Mouse (Mus musculus) 3134 (cell line): Measurements from ENCODE around the gene 1700003E16Rik.

Experiments used
- DNase-seq: peaks from one replicate; pipeline ENCODE4 v3.0.0-alpha.2; 2011; ENCODE audit warnings: low spot score; ENCODE audit not compliant: insufficient read length; ENCODE audit errors: extremely low read depth

1700003E16Rik gene

DNA sequence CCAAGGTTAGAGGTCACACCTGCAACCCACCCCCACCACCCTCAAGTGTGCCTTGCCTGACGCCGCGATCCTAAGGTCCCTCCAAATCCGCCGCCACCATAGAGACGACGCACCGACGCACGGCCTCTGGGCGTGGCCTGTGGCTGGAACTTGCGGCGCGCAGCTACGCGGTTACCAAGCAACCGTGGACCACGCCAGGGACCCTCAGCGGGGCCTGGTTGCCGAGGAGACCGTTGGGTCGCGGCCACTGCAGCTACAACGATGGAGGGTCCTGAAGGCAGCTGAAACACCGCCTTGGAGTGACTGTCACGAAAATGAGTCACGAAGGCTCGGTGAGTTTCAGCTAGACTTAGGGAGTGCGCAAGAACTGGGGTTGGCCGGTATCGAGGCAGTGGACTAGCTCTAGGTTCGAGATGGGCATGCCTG is at the start of gene 1700003E16Rik, which contains the start of gene Wdr54:
1700003E16Rik (plus strand) TSS at position 146 of the 426 bp plus-strand sequence.
Wdr54 (minus strand) TSS at position 139 of the 426 bp plus-strand sequence.
- peak; percentile 84 for DNase-seq

DNA sequence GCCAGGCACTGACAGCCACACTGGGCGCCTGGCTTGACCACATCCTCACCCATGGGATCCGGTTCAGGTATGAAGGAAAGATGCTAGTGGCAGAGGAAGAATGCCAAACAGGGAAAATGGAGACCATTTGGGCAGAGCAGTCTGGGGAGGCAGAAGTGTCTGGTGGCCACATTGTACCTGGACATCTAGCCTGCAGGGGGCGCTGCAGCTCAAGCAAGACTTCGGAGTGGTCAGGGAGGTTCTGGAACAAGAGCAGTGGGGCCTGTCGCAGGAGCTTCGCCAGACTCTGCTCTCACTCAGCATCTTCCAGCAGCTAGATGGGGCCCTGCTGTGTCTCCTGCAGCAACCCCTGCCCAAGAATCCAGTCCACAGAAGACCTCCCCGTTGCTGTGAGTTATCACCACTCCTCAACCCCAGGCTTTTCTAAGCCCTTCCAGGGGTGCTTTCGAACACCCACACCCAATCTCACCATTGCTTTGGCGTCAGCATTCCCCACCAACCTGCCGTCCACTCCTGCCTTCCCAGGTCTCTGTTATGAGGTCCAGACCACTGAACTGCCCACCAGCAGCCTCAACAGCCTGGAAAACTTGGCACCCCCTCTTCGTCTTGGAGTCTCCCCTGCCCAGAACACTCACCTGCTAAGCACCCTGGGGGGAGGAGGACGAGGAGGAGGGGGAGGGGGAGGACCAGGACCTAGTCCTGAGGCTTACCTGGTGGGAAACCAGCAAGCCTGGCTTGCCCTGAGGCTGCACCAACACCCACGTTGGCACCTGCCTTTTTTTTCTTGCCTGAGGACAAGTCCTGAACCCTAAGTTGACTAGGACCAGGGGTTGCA is 48.4 kb upstream of the 1700003E16Rik start:
- DNase-seq, result peak; percentile 58

DNA sequence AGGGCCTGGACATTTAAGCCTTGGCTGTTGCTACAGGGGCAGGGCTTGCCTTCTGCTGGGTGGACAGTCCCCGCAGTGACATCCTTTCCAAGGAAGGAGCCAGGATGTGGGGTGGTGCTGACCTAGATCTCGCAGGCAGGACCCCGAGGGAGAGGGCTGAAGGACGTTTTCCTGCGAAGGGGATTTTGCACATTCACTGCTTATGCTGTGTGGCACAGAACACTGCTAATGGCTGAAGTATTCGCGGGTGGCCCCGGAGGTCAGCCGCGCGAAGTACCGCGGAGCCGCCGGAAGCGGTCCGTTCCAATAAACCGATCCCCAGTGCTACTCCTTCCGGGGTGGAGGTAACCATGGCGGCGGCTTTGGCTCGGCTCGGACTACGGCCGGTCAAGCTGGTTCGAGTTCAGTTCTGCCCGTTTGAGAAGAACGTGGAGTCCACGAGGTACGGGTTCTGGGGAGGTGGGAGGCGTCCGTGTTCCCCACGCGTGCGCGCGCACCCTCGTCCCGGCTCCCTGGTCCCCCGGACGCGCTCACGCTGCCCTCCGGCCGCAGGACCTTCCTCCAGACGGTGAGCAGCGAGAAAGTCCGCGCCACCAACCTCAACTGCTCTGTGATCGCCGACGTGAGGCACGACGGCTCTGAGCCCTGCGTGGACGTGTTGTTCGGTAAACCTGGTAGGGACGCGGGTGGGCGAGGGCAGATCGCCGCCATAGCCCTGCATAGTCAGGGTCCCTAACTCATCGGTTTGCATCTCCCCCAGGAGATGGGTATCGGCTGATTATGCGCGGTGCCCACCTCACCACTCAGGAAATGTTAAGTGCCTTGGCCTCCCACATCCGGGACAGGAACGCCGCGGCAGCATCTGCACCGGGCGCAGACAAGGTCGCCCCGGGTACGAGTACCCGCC is 47.2 kb upstream of the 1700003E16Rik start, which contains the start of gene Mrpl53:
Mrpl53 (plus strand) TSS at position 279 of the 907 bp plus-strand sequence.
- peak; percentile 85 for DNase-seq

DNA sequence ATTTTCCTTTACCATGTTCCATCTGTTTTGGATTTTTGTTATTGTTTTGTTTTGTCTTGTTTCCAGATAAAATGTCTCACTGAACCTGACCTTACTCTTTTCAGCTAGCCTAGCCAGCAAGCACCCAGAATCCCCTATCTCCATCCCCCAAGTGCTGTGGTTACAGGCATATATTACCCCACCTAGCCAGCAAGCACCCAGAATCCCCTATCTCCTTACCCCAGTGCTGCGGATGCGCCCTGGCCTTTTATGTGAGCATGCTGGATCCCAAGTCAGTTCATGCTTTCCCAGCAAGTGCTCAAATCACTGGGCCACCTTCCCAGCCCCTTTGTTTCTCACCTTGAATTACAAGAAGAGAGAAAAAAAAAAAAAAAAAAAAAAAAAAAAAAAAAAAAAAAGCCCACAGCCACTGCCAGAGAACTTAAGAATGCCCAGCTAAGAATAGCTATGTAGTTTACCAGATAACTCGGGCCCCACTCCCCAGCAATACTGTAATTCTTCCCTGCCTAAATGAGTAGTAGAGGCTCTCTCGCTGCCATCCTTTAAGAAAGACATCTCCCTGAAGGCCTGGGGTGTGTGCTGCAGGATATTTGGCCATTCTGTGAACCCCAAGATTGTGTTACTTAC is 44.6 kb upstream of the 1700003E16Rik start:
- no peak for DNase-seq

DNA sequence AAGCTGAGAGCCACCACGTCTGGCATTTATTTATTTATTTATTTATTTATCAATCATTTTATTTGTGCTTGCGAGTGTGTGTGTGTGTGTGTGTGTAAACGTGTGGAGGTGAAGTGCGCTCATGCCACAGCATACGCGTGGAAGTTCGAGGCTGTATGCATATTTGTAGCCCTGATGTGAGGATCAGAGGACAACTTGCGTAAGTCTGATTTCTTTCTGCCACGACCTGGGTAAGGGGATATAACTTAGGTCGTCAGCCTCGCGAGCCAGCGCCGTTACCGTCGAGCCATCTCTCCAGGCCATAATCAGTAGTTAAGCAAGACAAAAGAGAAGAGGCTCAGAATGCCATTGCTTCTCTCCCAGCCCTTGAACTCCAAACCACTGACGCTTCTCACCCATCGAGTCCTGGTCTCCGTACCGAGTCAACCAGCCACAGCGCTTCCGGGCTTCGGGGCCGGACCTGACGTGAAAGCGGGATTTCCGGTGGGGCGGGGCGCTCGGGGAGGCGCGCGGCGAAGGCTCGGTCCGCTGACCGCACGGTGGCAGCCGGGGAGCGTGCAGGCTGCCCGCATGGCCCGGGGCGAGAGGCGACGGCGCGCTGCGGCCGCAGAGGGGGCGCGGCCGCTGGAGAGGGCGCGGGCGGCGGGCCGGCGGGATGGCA is 41.1 kb upstream of the 1700003E16Rik start, which contains the start of gene Mogs:
Mogs (plus strand) TSS at position 486 of the 661 bp plus-strand sequence.
- peak; percentile 88 for DNase-seq

DNA sequence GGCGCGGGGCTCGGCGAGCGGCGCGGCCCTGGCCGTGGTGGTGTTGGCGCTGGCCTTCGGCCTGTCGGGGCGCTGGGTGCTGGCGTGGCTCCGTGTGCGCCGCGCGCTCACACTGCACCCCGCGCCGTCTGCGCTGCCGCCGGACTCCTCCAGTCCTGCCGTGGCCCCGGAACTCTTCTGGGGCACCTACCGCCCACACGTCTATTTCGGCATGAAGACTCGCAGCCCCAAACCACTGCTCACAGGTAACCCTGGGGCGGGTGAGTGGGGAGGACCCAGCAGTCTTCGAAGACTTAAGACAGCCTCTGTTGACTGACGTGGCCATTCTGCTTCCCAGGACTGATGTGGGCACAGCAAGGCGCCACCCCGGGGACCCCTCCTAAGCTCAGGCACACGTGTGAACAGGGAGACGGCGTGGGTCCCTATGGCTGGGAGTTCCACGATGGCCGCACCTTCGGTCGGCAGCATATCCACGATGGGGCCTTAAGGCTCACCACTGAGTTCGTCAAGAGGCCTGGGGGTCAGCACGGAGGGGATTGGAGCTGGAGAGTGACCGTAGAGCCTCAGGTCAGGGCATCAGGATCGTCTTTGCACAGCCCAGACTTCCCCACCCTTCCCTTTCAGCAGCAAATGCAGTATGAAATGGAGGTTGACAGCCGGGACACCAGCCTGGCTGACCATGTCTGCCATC is 40.4 kb upstream of the 1700003E16Rik start:
- DNase-seq, result peak; percentile 65

DNA sequence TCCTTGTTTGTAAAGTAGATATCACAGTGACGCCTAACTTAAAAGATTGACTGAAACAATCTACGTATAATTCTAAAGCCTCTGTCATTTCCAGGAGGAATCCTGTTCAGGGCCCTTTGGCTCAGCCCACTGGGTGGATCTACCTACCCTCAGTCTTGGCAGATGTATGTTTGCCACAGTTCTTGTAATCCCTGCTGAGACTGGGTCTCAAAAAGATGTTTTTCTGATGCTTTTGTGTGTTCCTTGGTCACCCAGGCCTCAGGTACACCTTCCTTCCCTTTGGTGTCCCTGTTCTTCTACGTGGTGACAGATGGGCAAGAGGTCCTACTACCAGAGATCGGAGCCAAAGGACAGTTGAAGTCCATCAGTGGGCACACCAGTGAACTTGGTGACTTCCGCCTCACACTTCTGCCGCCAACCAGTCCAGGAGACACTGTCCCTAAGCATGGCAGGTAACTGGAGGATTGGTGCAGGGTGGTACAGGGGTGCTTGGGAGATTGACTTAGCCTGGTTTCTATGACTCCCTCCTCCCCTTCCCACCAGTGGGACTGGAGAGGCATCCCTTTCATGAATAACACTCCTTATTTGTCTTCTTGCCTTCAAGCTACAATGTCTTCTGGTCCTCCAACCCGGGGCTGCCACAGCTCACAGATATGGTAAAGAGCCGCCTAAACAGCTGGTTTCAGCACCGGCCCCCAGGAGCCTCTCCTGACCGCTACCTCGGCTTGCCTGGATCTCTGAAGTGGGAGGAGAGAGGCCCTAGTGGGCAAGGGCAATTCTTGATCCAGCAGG is 39.6 kb upstream of the 1700003E16Rik start:
- DNase-seq, result no peak

DNA sequence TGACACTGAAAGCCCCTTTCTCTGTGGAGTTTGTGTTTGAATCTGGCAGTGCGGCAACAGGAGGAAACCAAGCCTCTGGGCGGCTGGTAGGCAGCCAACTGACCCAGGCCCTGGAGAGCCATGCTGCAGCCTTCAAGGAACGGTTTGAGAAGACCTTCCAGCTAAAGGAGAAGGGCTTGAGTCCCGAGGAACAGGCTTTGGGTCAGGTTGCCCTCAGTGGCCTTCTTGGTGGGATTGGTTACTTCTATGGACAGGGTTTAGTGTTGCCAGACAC is 39.1 kb upstream of the 1700003E16Rik start:
- DNase-seq, result no peak

DNA sequence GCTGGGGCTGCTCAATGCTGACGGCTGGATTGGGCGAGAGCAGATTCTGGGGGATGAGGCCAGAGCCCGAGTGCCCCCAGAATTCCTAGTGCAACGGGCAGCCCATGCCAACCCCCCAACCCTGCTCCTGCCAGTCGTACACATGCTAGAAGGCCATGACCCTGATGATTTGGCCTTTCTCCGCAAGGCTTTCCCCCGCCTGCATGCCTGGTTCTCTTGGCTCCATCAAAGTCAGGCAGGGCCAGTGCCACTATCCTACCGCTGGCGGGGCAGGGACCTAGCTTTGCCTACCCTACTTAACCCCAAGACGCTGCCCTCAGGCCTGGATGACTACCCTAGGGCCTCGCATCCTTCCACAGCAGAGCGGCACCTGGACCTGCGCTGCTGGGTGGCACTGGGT is 38.6 kb upstream of the 1700003E16Rik start:
- no peak for DNase-seq

DNA sequence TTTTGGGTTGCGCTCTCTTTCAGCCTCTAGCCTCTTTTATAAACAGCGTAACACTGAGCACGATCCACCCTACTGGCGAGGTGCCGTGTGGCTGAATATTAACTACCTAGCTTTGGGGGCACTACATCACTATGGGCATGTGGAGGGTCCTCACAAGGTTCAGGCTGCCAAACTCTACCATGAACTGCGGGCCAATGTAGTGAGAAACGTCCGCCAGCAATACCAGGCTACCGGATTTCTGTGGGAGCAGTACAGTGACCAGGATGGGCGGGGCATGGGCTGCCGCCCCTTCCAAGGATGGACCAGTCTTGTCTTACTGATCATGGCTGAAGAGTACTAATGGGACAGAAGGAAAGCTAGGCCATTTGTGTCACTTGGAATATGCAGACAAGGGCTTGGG is 37.8 kb upstream of the 1700003E16Rik start:
- DNase-seq, result no peak

DNA sequence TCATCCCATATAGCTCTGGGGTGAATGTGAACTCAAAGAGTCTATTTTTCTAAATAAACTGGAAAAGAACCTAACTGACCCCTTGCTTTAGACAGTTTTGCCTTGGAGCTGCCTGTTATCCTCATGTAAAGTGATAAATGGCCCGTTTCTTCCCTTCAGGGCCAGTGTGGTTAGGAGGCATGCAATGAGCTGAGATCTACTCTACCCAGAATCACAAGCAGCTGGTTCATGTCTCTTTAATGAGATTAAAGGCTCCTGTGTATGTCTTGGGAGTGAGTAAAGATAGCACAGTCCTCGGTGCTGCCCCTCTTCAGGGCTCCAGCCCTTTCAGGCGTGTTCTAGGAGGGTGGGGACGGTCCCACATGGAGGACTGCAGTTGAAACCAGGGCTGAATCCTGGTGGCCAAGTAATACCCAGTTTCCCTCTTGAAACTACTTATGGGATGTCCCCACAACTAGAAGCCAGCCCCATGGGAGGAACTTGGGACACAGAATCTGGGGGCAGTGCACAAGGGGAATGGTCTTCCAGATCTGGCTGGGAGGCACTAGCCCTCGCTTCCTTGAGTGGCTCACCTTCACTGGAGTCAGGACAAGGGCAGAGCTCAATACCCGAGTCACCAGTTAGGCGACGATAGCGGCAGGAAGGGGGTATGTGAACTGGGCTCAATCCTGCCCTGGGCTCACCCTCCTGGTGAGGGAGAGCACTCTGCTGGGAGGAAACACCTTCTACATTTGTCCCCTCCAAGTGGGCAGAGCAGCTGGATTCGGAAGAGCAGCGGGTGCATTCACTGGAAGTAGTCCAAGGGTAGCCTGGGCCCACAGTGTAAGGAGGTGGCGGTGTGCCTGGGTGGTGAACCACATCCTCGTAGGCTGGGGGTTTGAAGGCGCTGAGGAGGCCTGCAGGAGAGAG is 37.1 kb upstream of the 1700003E16Rik start:
- DNase-seq, result peak; percentile 49

DNA sequence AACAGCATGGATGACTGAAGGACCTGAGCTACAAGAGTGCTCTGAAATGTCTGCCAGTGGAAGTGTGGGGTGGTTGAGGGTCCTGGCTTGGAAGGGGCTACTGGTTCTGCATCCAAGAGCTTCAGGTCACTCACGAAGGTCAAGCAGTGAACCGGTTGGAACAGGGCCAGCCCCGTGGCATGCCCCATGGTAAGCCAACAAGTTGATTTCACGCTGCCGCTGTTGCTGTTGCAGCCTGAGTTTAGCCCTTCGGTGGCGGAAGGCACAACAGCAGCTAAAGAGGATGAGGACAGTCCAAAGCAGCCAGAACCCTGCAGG is 36.5 kb upstream of the 1700003E16Rik start:
- DNase-seq, result no peak

DNA sequence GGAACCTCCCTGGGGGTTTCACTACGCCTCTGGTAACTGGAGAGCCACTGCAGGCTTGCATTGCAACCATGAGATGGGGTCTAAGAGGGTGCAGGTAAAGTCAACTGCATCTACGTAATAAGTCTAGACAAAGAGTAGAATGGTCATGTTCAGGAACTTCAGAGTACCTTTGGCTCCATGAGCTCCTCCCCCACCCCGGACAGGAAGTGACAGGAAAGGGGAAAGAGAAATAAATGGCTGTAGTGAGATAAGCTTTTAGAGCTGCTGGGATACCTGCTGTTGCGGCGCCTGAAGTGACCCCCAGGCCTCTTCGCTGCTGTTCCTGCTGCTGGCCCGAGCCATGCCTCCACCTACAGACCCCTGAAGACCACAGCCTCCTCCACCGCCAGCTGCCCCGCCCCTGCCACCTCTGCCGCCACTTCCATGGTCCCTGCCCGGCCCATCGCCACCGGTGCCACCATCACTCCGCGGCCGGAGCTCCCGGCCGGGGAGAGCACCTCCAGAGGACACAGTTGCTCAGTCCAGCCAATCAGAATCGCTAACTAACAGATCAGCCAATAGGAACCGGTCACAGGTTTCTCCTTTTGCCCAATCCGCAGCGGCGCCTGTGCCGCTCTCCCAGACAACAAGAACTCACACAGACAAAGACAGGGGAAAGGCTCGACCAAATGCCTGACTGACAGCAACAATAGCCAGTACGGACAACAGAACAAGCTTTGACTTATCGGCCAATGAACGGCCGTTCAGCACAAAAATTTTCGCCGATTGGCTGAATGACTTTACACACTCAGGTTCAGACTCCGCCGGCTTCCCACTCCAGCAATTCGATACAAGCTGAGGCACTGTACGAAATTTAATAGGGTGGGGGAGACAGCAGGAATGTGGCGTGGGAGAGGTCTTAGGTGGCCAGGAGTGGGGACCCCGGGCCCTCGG is 35.0 kb upstream of the 1700003E16Rik start, which contains the start of gene Wbp1:
Wbp1 (minus strand) TSS at position 630 of the 933 bp plus-strand sequence.
- peak; percentile 92 for DNase-seq

DNA sequence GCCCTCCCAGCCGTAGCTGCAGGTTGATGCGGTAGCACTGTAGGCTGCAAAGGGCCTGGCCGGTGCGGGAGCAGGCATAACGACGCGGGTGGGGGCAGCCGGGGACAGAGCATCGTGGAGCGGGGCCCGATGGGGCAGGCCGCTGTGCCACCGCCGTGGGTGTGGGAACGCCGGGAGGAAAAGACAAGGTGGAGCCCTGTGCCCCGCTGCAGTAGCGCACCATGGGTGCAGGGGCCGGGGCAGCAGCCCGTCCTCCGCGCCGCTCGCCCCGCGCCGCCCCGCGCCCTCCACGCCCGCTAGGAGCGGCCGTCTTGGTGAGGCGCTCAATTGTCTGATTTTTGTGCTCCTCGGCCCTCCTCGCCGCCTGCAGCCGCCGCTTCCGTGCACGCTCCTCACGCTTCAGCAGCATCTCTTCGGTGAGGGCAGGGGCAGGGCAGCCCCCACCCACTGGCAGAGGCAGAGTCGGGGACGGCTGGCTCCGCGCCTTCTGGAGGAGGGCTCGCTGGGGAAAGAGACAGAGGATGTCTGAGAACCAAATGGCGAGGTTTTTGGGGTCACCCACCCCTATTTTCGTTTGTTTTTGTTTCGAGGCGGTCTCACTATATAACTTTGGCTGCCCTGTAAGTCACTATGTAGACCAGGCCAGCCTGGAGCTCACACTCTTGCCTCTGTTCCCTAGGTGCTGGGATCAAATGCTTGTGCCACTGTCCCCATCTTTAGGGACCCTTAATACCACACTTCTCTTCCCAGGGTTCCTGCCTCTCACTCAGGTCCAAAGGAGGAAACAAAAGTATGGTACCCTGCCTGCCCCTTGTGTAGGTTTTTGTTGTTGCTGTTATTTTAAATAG is 34.1 kb upstream of the 1700003E16Rik start:
- DNase-seq, result no peak

DNA sequence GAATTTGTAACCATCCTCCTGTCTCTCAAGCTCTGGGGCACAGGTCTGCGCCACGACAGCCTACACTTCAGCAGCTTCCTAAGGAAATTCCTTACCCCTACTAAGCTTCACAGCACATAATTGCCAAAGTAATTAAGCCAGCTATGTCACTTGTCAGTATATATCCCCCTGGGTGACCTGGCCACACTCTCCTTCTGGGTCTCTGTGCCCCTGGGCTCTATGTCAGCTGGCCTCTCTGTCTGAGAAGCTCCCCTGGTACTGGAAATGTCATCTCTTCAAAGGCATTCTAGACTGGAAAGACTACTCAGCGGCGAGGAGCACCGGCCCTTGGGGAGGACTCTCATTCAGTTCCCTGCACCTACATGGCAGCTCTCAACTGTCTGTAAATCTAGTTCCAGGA is 33.2 kb upstream of the 1700003E16Rik start:
- no peak for DNase-seq

DNA sequence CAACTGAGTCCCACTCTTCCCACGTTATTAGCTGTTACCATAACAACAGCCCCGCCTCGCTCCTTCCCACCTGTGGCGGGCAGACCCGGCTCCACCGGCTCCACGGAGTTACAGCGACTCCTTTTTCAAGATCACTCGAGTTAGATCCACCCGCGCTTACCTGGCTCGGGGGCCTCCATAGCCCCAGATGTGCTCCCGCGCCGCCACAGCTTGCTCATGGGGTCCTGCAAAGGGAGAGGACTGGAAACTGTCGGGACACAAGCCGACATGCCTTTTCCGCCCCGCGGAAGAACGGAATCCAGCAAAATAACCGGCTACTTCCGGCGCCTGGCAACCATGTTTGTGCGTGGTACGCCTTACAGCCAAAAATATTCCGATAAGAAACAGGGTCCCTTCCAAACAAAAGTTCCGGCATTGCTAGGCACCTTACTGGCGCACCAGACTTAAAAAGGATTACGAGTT is 31.3 kb upstream of the 1700003E16Rik start:
- peak; percentile 86 for DNase-seq
